Mouse (Mus musculus) intestine, postnatal 0 days (tissue): Measurements from ENCODE around the gene Spock3. TPM values are rescaled to one million over a fixed set of nuclear protein-coding genes. Genes with fewer than 3 reads are reported as not detected.
"Not testable (repeated sequence)": the region's sequence is repeated elsewhere in the genome, so short reads cannot be mapped to it uniquely, and the experiment has no call there.

Experiments
- ATAC-seq: fragments of 200-750 bp; cut with Nextera tagmentation; 2 replicates; pipeline ENCODE4 v1.8.0; 2017; ENCODE audit warnings: mild to moderate bottlenecking, moderate TSS enrichment, moderate library complexity
- H3K27ac ChIP-seq: fragments of 300-500 bp; sonication (generic); 2 replicates; pipeline ENCODE4 v1.5.1; 2014; ENCODE audit warnings: mild to moderate bottlenecking, low read depth, low read length, moderate library complexity
- H3K27me3 ChIP-seq: fragments of 300-500 bp; sonication (generic); replicated peaks from 2 replicates; pipeline ENCODE4 v1.6.1; 2014; ENCODE audit warnings: low read length, mixed read lengths; ENCODE audit not compliant: control insufficient read depth, insufficient read depth
- H3K36me3 ChIP-seq: fragments of 300-500 bp; sonication (generic); 2 replicates; pipeline ENCODE4 v1.6.1; 2014; ENCODE audit warnings: mild to moderate bottlenecking, moderate library complexity; ENCODE audit not compliant: control insufficient read depth, insufficient read depth
- H3K4me1 ChIP-seq: fragments of 300-500 bp; sonication (generic); replicated peaks from 2 replicates; pipeline ENCODE4 v1.6.1; 2014; ENCODE audit warnings: antibody characterized with exemption, low read length, mixed read lengths; ENCODE audit not compliant: control insufficient read depth, insufficient read depth
- H3K4me2 ChIP-seq: fragments of 300-500 bp; sonication (generic); replicated peaks from 2 replicates; pipeline ENCODE4 v1.6.1; 2014; ENCODE audit warnings: low read depth, mild to moderate bottlenecking, moderate library complexity
- H3K4me3 ChIP-seq: fragments of 300-500 bp; sonication (generic); 2 replicates; pipeline ENCODE4 v1.5.1; 2014; ENCODE audit warnings: low read depth, low read length
- H3K9ac ChIP-seq: fragments of 300-500 bp; sonication (generic); 2 replicates; pipeline ENCODE4 v1.6.1; 2014; ENCODE audit warnings: mild to moderate bottlenecking, low read depth, low read length
- H3K9me3 ChIP-seq: fragments of 300-500 bp; sonication (generic); 2 replicates; pipeline ENCODE4 v1.6.1; 2016; ENCODE audit warnings: mixed run types; ENCODE audit not compliant: control insufficient read depth
- CTCF ChIP-seq: sonication (generic); IDR thresholded peaks from 2 replicates; pipeline ENCODE4 v1.5.1; 2016; ENCODE audit warnings: low read depth, mild to moderate bottlenecking, control low read depth, antibody characterized with exemption, moderate library complexity
- WGBS: fragments of 180-500 bp; shearing (Covaris S2); extraction: QIAGEN DNeasy Blood & Tissue Kit; methylation state at CpG from one replicate; pipeline ENCODE4 v1.1.7; 2014; 5-methylcytosine and 5-hydroxymethylcytosine counted together
- polyA plus RNA-seq: library from polyadenylated mRNA; unstranded; fragments of >200 nt; fragmentation: Nextera tagmentation; extraction: Ambion mirVana; gene quantifications from 2 replicates; pipeline ENCODE4 v1.2.1, GENCODE M21; 2015

Gene Spock3
- polyA plus RNA-seq, 1 experiment from 2014 or later, result 8.7 TPM

GRCm38 (mm10) chr8:63098200-63098599 lies 147.4 kb downstream of the Spock3 start:
- H3K27ac ChIP-seq, result no peak overlapping the region
- TF ChIP-seq CTCF, result no peak
- no peaks in the 10 kb centered on the region for H3K4me1 ChIP-seq
- no peak overlapping the region for H3K9ac ChIP-seq
- ATAC-seq, result no peak
- no peaks in the 10 kb centered on the region for H3K36me3 ChIP-seq
- no peak overlapping the region for H3K4me2 ChIP-seq
- 49% methylated on average over 2 of the region's 2 CpGs for WGBS
- no peaks in the 10 kb centered on the region for H3K9me3 ChIP-seq
- no peak overlapping the region for H3K4me3 ChIP-seq
- no peaks in the 10 kb centered on the region for H3K27me3 ChIP-seq

GRCm38 (mm10) chr8:63109761-63110160 lies 159.0 kb downstream of the Spock3 start:
- H3K9ac ChIP-seq, result no peak overlapping the region
- ATAC-seq, result no peak
- H3K36me3 ChIP-seq, result no peaks in the 10 kb centered on the region
- H3K9me3 ChIP-seq, result no peaks in the 10 kb centered on the region
- 89% methylated on average over 1 of the region's 1 CpGs for WGBS
- TF ChIP-seq CTCF, result no peak
- H3K4me3 ChIP-seq, result no peak overlapping the region
- H3K4me2 ChIP-seq, result no peak overlapping the region
- H3K27ac ChIP-seq, result no peak overlapping the region
- H3K27me3 ChIP-seq, result no peaks in the 10 kb centered on the region
- H3K4me1 ChIP-seq, result no peaks in the 10 kb centered on the region

DNA sequence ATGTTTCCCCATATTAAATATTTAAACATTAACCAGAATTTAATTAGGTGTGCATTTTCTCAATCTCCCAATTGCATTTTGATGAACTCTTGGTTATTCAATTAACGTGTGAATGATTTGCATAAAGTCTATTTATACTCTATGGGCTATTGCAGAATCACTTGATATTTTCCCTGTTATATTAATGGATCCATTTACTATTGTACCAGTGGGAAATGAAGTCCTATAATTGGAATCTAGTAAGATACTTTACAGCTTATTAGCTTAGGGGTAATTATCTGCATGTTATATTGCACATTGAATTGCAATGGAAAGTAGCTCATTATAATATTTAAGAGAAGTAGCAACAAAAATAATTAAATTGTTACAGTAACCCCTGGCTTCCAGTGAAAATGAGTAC lies 162.1 kb downstream of the Spock3 start:
- no peak for ATAC-seq
- Histone ChIP-seq H3K4me2 (no peak overlapping the region), H3K9me3 (no peaks in the 10 kb centered on the region), H3K27ac (no peak overlapping the region), H3K9ac (no peak overlapping the region), H3K27me3 (no peaks in the 10 kb centered on the region), H3K4me3 (no peak overlapping the region), H3K36me3 (no peaks in the 10 kb centered on the region), H3K4me1 (no peaks in the 10 kb centered on the region)
- no peak for TF ChIP-seq CTCF
- 79% methylated on average over 1 of the region's 1 CpGs for WGBS

DNA sequence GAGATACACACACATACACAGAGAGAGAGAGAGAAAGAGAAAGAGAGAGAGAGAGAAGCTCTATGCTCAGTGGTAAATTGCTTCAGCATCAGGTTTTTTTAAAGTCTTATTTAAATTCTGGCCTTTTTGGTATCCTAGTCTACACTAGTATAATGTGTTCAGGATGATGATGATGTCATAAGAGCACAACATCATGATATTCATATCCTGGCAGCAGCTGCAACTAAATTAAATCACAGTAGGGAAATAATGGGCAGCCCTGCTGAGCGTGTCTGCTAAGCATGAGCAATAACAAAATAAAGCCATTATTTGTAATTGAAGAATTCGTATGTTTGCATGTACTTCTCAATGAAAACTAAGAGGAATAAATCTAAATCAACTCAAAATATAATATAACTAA lies 169.7 kb downstream of the Spock3 start:
- no peaks in the 10 kb centered on the region for H3K27me3 ChIP-seq
- no peaks in the 10 kb centered on the region for H3K4me1 ChIP-seq
- H3K9me3 ChIP-seq, result no peaks in the 10 kb centered on the region
- H3K27ac ChIP-seq, result no peak overlapping the region
- no peak overlapping the region for H3K4me2 ChIP-seq
- no peaks in the 10 kb centered on the region for H3K36me3 ChIP-seq
- H3K9ac ChIP-seq, result no peak overlapping the region
- no peak overlapping the region for H3K4me3 ChIP-seq
- ATAC-seq, result no peak
- WGBS, result 73% methylated on average over 2 of the region's 2 CpGs
- no peak for TF ChIP-seq CTCF

- H3K4me2 ChIP-seq, result no peak overlapping the region
- 93% methylated on average over 3 of the region's 3 CpGs for WGBS
- ATAC-seq, result no peak
Observed at GRCm38 (mm10) chr8:63135406-63135805, 184.6 kb downstream of the Spock3 start.

GRCm38 (mm10) chr8:63163861-63164260 lies 213.1 kb downstream of the Spock3 start:
- not testable (repeated sequence) for ATAC-seq, H3K36me3 ChIP-seq, H3K4me1 ChIP-seq, H3K9me3 ChIP-seq, H3K27me3 ChIP-seq, H3K9ac ChIP-seq, H3K4me3 ChIP-seq, H3K27ac ChIP-seq, H3K4me2 ChIP-seq
- WGBS, result 77% methylated on average over 2 of the region's 2 CpGs

More at GRCm38 (mm10) chr8:63135406-63135805, 184.6 kb downstream of the Spock3 start:
- Histone ChIP-seq H3K4me3 (no peak overlapping the region), H3K27me3 (no peaks in the 10 kb centered on the region), H3K36me3 (no peaks in the 10 kb centered on the region), H3K9me3 (no peaks in the 10 kb centered on the region), H3K9ac (no peak overlapping the region), H3K27ac (no peak overlapping the region), H3K4me1 (no peaks in the 10 kb centered on the region)
- TF ChIP-seq CTCF, result no peak

DNA sequence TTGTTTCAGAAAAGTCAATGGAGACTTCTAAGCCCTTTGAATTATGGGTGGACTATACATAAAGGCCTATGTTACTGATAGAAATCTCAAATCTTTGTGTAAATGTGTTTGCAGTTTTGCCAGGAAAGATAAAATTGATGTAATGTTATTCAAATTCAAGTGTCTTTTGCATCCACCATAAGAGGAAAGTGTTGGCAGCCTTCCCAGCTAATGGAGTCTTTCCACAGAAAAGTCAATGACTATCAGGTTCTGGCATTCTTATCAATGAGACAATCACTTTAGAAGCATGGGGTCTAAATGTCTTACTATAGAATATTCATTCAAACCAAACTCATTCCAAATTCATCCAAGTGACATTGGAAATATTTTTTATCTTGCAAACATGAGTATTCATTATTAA lies 214.5 kb downstream of the Spock3 start:
- no peaks in the 10 kb centered on the region for H3K36me3 ChIP-seq
- H3K27me3 ChIP-seq, result no peaks in the 10 kb centered on the region
- no peaks in the 10 kb centered on the region for H3K4me1 ChIP-seq
- H3K9ac ChIP-seq, result no peak overlapping the region
- no peak for ATAC-seq
- TF ChIP-seq CTCF, result no peak
- no peaks in the 10 kb centered on the region for H3K9me3 ChIP-seq
- H3K4me3 ChIP-seq, result no peak overlapping the region
- H3K4me2 ChIP-seq, result no peak overlapping the region
- no peak overlapping the region for H3K27ac ChIP-seq
